Mouse (Mus musculus) liver, adult 2 months (tissue): ENCODE measurements at regions not wholly inside any gene's neighbourhood (a gene's known extent, or its start where the extent isn't known, plus 50 kb on each side); places are given as distances from the start of the nearest gene placed in this dataset.

Experiments used
- CTCF ChIP-seq: fragments of 200-500 bp; IDR thresholded peaks from 2 replicates; pipeline ENCODE4 v1.5.1; 2011; ENCODE audit warnings: low read depth, low read length, control low read depth
- POLR2A ChIP-seq: fragments of 200-500 bp; IDR thresholded peaks from 2 replicates; pipeline ENCODE4 v1.6.1; 2011; ENCODE audit warnings: low read length, control low read depth; ENCODE audit not compliant: insufficient read depth; ENCODE audit errors: extremely low read depth

- no peak for TF ChIP-seq CTCF
- no peak for TF ChIP-seq POLR2A
Observed at GRCm38 (mm10) chr13:75652966-75653365, 53.6 kb upstream of the Ell2 start.
